Comparison of ENCODE assay signal across 16 mouse cellular contexts in the genomic region with DNA sequence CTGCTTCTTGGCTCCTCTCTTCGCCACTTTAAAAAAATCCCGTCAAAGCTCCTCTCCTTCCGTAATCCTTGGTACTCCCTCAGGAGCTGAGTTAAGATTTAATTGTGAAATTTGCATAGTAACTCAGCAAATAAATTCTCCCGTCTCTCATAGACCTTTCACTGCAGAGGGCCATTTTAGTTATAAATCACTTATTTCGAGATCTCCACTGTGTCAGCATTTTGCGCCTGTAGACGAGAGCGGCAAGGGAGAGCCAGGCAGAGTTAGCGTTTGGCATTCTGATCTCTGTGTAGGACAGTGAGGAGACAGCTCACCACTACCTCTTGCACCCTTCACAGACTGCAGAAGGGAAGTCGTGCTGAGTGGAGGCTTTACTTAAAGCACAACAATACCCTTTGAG.
DNase-seq lines count a peak whose midpoint lies in the region; ATAC-seq and TF ChIP-seq lines count a peak whose summit lies in the region.
"Had no signal": no experiment of that assay in that cellular context is flagged by ENCODE, and none has a peak within 500 bp of the region (broad histone marks: within the 10 kb centered on the region; RNA-seq: fewer than 3 reads in every experiment).

No protein-coding gene starts in this region.

- no peaks in the 10 kb centered on the region for H3K36me3 ChIP-seq in forebrain, embryonic 15.5 days
- H3K36me3 ChIP-seq in forebrain, postnatal 0 days (ENCODE audit: insufficient read depth), result no peaks in the 10 kb centered on the region
- H3K36me3 ChIP-seq in kidney, embryonic 14.5 days (ENCODE audit: control insufficient read depth, insufficient read depth, low read length), result no peaks in the 10 kb centered on the region
- H3K36me3 ChIP-seq: forebrain, embryonic 10.5 days; liver, embryonic 15.5 days had no signal

- 0 out of 2 replicates have a peak overlapping the region, but pooled peaks have one; percentile 2 for H3K9ac ChIP-seq in forebrain, embryonic 15.5 days (replicated peaks)
- H3K9ac ChIP-seq in forebrain, postnatal 0 days, result no peak overlapping the region
- H3K9ac ChIP-seq in kidney, embryonic 14.5 days (ENCODE audit: low read depth, low read length), result no peak overlapping the region
- H3K9ac ChIP-seq: liver, embryonic 15.5 days had no signal

- ATAC-seq in forebrain, embryonic 15.5 days (replicated peaks), result no peak
- ATAC-seq in forebrain, postnatal 0 days, result no peak
- no peak for ATAC-seq in kidney, embryonic 14.5 days (ENCODE audit: low FRiP score, low TSS enrichment)
- ATAC-seq: lung, postnatal 0 days had no signal

- no peaks in the 10 kb centered on the region for H3K4me1 ChIP-seq in forebrain, embryonic 15.5 days
- H3K4me1 ChIP-seq in forebrain, postnatal 0 days (ENCODE audit: insufficient read depth), result no peaks in the 10 kb centered on the region
- H3K4me1 ChIP-seq in kidney, embryonic 14.5 days (ENCODE audit: control insufficient read depth, insufficient read depth, low read length), result 0 out of 2 replicates have a peak, but pooled peaks cover 5% of the 10 kb centered on the region
- H3K4me1 ChIP-seq: liver, embryonic 15.5 days had no signal

- DNase-seq in forebrain, postnatal 0 days, result no peak
- peak; percentile 20 for DNase-seq in kidney, adult 18-20 months
- peak; percentile 37 to 62 for DNase-seq in kidney, adult 8-10 months
- DNase-seq in kidney, postnatal 36 days, result peak; percentile 43 to 55
- DNase-seq in left cerebral cortex, adult 2 months (ENCODE audit: extremely low spot score in 1 of 2, low spot score in 2 of 2), result no peak
- DNase-seq in adrenal gland, postnatal 10 days, result no peak
- DNase-seq: adrenal gland, adult 8-10 months; cerebellum, adult 2 months; gastrocnemius, postnatal 36 days; right cerebral cortex, adult 18-20 months had no signal

- H3K27me3 ChIP-seq in forebrain, embryonic 15.5 days, result no peaks in the 10 kb centered on the region
- H3K27me3 ChIP-seq in forebrain, postnatal 0 days (ENCODE audit: insufficient read depth, low read length), result no peaks in the 10 kb centered on the region
- H3K27me3 ChIP-seq in kidney, embryonic 14.5 days (ENCODE audit: control insufficient read depth, insufficient read depth, low read length), result no peaks in the 10 kb centered on the region
- H3K27me3 ChIP-seq: liver, embryonic 15.5 days had no signal

- H3K9me3 ChIP-seq in forebrain, embryonic 15.5 days, result no peaks in the 10 kb centered on the region
- no peaks in the 10 kb centered on the region for H3K9me3 ChIP-seq in forebrain, postnatal 0 days (ENCODE audit: low read length)
- no peaks in the 10 kb centered on the region for H3K9me3 ChIP-seq in kidney, embryonic 14.5 days (ENCODE audit: control insufficient read depth, low read length)
- H3K9me3 ChIP-seq: forebrain, embryonic 10.5 days; liver, embryonic 15.5 days had no signal

- no peak overlapping the region for H3K4me2 ChIP-seq in forebrain, embryonic 15.5 days (replicated peaks)
- H3K4me2 ChIP-seq in forebrain, postnatal 0 days (ENCODE audit: low read depth), result no peak overlapping the region; the same call in 1 of the 2 replicates
- no peak overlapping the region; the same call in 1 of the 2 replicates for H3K4me2 ChIP-seq in kidney, embryonic 14.5 days (replicated peaks; ENCODE audit: low read depth, low read length)
- H3K4me2 ChIP-seq: liver, embryonic 15.5 days had no signal

- intact Hi-C loops in left cerebral cortex, adult 2 months (cut with DNase I), result no loop called here

- H3K27ac ChIP-seq in forebrain, embryonic 15.5 days (replicated peaks), result no peak overlapping the region
- H3K27ac ChIP-seq in forebrain, postnatal 0 days (ENCODE audit: low read depth, low read length), result no peak overlapping the region
- H3K27ac ChIP-seq in kidney, embryonic 14.5 days (ENCODE audit: low read depth, low read length), result no peak overlapping the region
- H3K27ac ChIP-seq in left cerebral cortex, adult 2 months, result no peak overlapping the region
- H3K27ac ChIP-seq: forebrain, embryonic 10.5 days; liver, embryonic 15.5 days; stomach, postnatal 0 days had no signal

- 71% methylated on average over 10 of the region's 10 CpGs for WGBS in forebrain, embryonic 15.5 days
- 62% methylated on average over 10 of the region's 10 CpGs for WGBS in forebrain, postnatal 0 days
- 59% methylated on average over 10 of the region's 10 CpGs for WGBS in kidney, embryonic 14.5 days

- TF ChIP-seq CTCF in forebrain, postnatal 0 days (IDR thresholded peaks at IDR 0.05; ENCODE audit: low read depth), result no peak
- TF ChIP-seq CTCF in left cerebral cortex, adult 2 months (IDR thresholded peaks at IDR 0.05), result no peak

- no peak overlapping the region for H3K4me3 ChIP-seq in forebrain, embryonic 15.5 days
- no peak overlapping the region for H3K4me3 ChIP-seq in forebrain, postnatal 0 days (ENCODE audit: low read depth, low read length)
- H3K4me3 ChIP-seq in kidney, embryonic 14.5 days (ENCODE audit: low read length), result no peak overlapping the region
- H3K4me3 ChIP-seq in left cerebral cortex, adult 2 months, result no peak overlapping the region
- H3K4me3 ChIP-seq: forebrain, embryonic 10.5 days; liver, embryonic 15.5 days had no signal

Comparison
In these comparisons a context has a peak if more than half of its experiments do, and no peak if none do; other contexts are left out.
1. DNase-seq: peak in kidney, adult 18-20 months (single experiment), kidney, adult 8-10 months (2 of 2) and kidney, postnatal 36 days (2 of 2); none in forebrain, postnatal 0 days (single experiment), left cerebral cortex, adult 2 months (0 of 2) and adrenal gland, postnatal 10 days (single experiment).